In the genomic region with DNA sequence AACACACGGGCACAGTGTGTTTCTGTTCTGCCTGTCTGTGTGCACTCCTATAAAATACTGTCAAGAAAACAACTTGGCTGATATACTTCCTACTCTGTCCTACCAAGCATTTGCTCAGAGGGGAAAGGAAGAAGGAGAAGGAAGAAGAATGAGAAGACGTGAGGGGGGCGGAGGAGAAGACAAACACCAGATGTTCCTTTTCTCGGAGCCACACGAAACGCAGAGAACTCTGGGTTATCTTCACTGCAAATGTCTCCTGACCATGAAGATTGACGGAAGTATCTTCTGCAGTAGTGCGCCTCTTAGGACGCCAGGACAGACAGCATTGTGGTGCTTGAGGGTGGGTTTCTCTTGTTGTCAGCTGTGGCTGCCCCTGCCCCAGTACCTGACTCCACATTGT, we compare ENCODE assay signal across 13 mouse cellular contexts.
DNase-seq lines count a peak whose midpoint lies in the region; ATAC-seq and TF ChIP-seq lines count a peak whose summit lies in the region.
"Had no signal": no experiment of that assay in that cellular context is flagged by ENCODE, and none has a peak within 500 bp of the region (broad histone marks: within the 10 kb centered on the region; RNA-seq: fewer than 3 reads in every experiment).

No protein-coding gene starts in this region.

- WGBS in heart, embryonic 13.5 days: 16% methylated on average over 9 of the region's 9 CpGs
- WGBS in lung, embryonic 16.5 days: 34% methylated on average over 9 of the region's 9 CpGs
- 42% methylated on average over 9 of the region's 9 CpGs for WGBS in stomach, postnatal 0 days
- 91% methylated on average over 9 of the region's 9 CpGs for WGBS in forebrain, embryonic 15.5 days

- peak overlapping the region; percentile 87 for H3K27ac ChIP-seq in heart, embryonic 13.5 days (replicated peaks)
- H3K27ac ChIP-seq in lung, embryonic 16.5 days (ENCODE audit: low read length): peak overlapping the region; percentile 90
- H3K27ac ChIP-seq in stomach, postnatal 0 days (replicated peaks): peak overlapping the region; percentile 78
- H3K27ac ChIP-seq in forebrain, embryonic 15.5 days (replicated peaks): no peak overlapping the region
- H3K27ac ChIP-seq: hindbrain, postnatal 0 days had no signal

- H3K36me3 ChIP-seq in heart, embryonic 13.5 days: no peaks in the 10 kb centered on the region; the same call in 1 of the 2 replicates
- H3K36me3 ChIP-seq in lung, embryonic 16.5 days (ENCODE audit: control insufficient read depth, insufficient read depth, low read length): no peaks in the 10 kb centered on the region
- no peaks in the 10 kb centered on the region for H3K36me3 ChIP-seq in stomach, postnatal 0 days (ENCODE audit: control insufficient read depth, insufficient read depth, low read length)
- H3K36me3 ChIP-seq in forebrain, embryonic 15.5 days: no peaks in the 10 kb centered on the region

- peak overlapping the region; percentile 5; the same call in 1 of the 2 replicates for H3K4me3 ChIP-seq in heart, embryonic 13.5 days
- no peak overlapping the region for H3K4me3 ChIP-seq in lung, embryonic 16.5 days (ENCODE audit: low read length)
- H3K4me3 ChIP-seq in stomach, postnatal 0 days (ENCODE audit: low read depth, low read length): no peak overlapping the region
- H3K4me3 ChIP-seq in forebrain, embryonic 15.5 days: no peak overlapping the region

- H3K9ac ChIP-seq in heart, embryonic 13.5 days: peak overlapping the region; percentile 60
- no peak overlapping the region; the same call in 1 of the 2 replicates for H3K9ac ChIP-seq in lung, embryonic 16.5 days (ENCODE audit: low read length)
- H3K9ac ChIP-seq in stomach, postnatal 0 days (ENCODE audit: low read length): no peak overlapping the region
- no peak overlapping the region for H3K9ac ChIP-seq in forebrain, embryonic 15.5 days (replicated peaks)

- H3K27me3 ChIP-seq in heart, embryonic 13.5 days (replicated peaks): no peaks in the 10 kb centered on the region
- no peaks in the 10 kb centered on the region for H3K27me3 ChIP-seq in lung, embryonic 16.5 days (ENCODE audit: control insufficient read depth, insufficient read depth, low read depth, low read length)
- H3K27me3 ChIP-seq in stomach, postnatal 0 days (ENCODE audit: control insufficient read depth, insufficient read depth, low read length): no peaks in the 10 kb centered on the region
- H3K27me3 ChIP-seq in forebrain, embryonic 15.5 days: no peaks in the 10 kb centered on the region

- no peaks in the 10 kb centered on the region for H3K9me3 ChIP-seq in heart, embryonic 13.5 days
- no peaks in the 10 kb centered on the region for H3K9me3 ChIP-seq in lung, embryonic 16.5 days (ENCODE audit: control insufficient read depth, low read length)
- H3K9me3 ChIP-seq in stomach, postnatal 0 days (ENCODE audit: control insufficient read depth, low read length): no peaks in the 10 kb centered on the region
- H3K9me3 ChIP-seq in forebrain, embryonic 15.5 days: no peaks in the 10 kb centered on the region

- no peak for TF ChIP-seq EP300 in stomach, postnatal 0 days (optimal IDR thresholded peaks at IDR 0.05)

- peaks cover 61% of the 10 kb centered on the region for H3K4me1 ChIP-seq in heart, embryonic 13.5 days
- peaks cover 39% of the 10 kb centered on the region for H3K4me1 ChIP-seq in lung, embryonic 16.5 days (replicated peaks; ENCODE audit: control insufficient read depth, insufficient read depth, low read length)
- no peaks in the 10 kb centered on the region for H3K4me1 ChIP-seq in stomach, postnatal 0 days (replicated peaks; ENCODE audit: control insufficient read depth, insufficient read depth)
- H3K4me1 ChIP-seq in forebrain, embryonic 15.5 days: 0 out of 2 replicates have a peak, but pooled peaks cover 8% of the 10 kb centered on the region

- DNase-seq in heart, adult 9 months (ENCODE audit: low spot score in 2 of 2): no peak
- DNase-seq in lung, postnatal 36 days: no peak
- peak; percentile 31 for DNase-seq in kidney, postnatal 14 days
- no peak for DNase-seq in stomach, postnatal 0 days (ENCODE audit: low spot score)
- DNase-seq: cerebellum, adult 11 months; embryo, embryonic 11 days; gastrocnemius, postnatal 10 days had no signal

- ATAC-seq in heart, embryonic 13.5 days (ENCODE audit: extremely low read depth, insufficient number of reproducible peaks, low FRiP score, low TSS enrichment): no peak
- peak; percentile 39 for ATAC-seq in lung, embryonic 16.5 days (ENCODE audit: low read depth)
- no peak for ATAC-seq in stomach, postnatal 0 days (ENCODE audit: low FRiP score, low TSS enrichment)
- no peak for ATAC-seq in forebrain, embryonic 15.5 days (replicated peaks)
- ATAC-seq: CD4-positive, CD25-positive, alpha-beta regulatory T cell, adult 4 months; hindbrain, postnatal 0 days; midbrain, embryonic 16.5 days had no signal

- TF ChIP-seq CTCF in stomach, postnatal 0 days (IDR thresholded peaks at IDR 0.05; ENCODE audit: low read depth): no peak

- peak overlapping the region; percentile 56 for H3K4me2 ChIP-seq in heart, embryonic 13.5 days
- peak overlapping the region; percentile 37 for H3K4me2 ChIP-seq in lung, embryonic 16.5 days (ENCODE audit: low read depth, low read length)
- peak overlapping the region; percentile 30 for H3K4me2 ChIP-seq in stomach, postnatal 0 days (replicated peaks; ENCODE audit: low read depth)
- no peak overlapping the region for H3K4me2 ChIP-seq in forebrain, embryonic 15.5 days (replicated peaks)
